Mouse (Mus musculus) regulatory T cell (primary cell): ENCODE measurements around the gene Pigf.
"Not testable (repeated sequence)": the region's sequence is repeated elsewhere in the genome, so short reads cannot be mapped to it uniquely, and the experiment has no call there.

ENCODE experiments used
- in situ Hi-C: fragments of 300-600 bp; cut with MboI, MseI; formaldehyde crosslinking; loops from one replicate; pipeline ENCODE4 v1.15.1; 2025; ENCODE audit warnings: high pct_unique_total_duplicates

Gene Pigf

DNA sequence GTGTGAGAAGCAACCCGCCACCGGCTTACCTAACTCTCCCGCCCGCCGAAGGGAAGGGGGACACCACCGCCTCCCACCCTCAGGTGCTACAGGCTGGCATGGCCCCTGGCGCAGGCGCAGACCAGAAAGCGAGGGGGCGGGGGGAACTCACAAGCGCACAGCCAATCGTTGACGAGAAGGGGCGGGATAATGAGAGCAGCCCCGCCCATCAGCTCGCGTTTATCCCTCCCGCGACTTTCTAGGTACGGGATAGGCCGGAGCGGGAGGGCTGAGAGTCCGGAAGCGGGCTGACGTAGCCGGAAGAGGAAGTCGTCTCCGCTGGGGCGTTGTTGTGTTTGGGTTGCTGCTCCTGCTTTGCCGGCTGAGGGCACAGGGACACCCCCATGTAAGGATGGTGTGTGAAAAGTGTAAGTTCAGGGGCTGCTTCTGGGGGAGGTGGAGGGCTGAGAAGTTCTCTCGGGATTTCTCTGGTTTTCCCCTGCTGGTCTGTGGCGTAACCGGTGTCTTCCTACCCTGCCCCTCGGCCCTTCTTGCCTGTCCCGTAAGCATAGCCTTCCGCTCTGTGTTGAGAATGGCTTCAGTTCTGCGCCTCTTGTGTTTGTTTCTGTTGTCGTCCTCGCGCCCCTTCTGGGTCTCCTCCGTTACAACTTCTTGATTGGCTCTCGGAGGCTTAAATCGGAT is at the start of gene Pigf, which contains the start of gene Cript:
Pigf (minus strand) TSS at position 138 of the 681 bp plus-strand sequence.
Cript (plus strand) TSS at position 282 of the 681 bp plus-strand sequence.
- in situ Hi-C loops = no loop called here

DNA sequence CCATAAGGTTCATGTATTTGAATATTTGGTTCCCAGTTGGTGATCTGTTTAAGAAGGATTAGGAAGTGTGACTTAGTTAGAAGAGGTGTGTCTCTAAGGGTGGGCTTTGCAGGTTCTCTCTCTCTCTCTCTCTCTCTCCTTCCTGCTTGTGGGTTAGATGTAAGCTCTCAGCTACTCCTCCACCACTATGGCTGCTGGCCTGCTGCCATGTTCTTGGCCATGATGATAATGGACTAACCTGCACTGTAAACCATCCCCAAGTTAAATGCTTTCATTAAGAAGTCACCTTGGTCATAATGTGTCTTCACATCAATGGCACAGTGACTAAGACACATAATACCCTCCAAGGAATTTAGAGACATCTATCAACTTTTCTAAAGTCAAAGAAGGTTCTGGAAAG is 48.3 kb upstream of the Pigf start:
- in situ Hi-C loops = no loop called here

DNA sequence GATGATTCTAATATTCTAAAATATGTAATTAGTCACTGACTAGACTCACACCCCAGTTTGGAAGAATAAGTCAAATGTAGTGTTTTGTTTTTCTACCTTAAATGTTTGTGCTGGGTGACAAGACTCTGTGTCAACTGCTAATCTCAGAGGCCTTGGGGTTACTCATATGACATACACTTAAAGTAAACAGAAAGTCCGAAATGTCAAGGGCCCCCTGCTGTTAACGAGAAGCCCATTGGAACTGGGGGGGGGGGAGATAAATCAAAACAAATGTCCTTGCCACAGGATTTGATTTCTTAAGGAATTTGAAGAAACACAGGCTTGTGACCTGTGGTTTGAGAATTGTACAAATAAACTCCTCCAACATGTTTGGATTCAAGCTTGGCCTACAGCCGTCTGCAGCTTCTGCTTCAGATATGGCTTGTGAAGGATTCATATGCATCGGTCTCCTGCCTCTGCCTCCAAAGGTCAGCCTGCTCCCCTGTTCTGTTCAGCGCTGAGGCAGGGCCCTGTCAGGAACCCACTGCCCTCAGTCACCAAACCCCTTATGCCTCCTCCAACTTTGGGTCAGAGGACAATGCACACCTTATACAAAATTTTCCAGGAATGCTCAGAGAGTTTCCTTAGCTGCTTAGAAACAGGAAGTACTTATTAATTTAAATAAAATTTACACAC is 47.7 kb upstream of the Pigf start:
- in situ Hi-C loops = no loop called here

DNA sequence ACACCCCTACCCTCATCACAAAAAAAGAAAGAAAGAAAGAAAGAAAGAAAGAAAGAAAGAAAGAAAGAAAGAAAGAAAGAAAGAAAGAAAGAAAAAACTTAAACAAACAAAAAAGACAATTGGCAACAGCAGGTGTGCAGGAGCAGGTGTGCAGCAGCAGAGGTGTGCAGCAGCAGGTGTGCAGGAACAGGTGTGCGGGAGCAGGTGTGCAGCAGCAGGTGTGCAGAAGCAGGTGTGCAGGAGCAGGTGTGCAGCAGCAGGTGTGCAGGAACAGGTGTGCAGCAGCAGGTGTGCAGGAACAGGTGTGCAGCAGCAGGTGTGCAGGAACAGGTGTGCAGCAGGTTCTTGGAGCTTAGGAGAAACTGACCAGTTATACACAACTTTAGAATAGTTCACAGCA is 47.0 kb upstream of the Pigf start:
- in situ Hi-C loops = not testable (repeated sequence)

DNA sequence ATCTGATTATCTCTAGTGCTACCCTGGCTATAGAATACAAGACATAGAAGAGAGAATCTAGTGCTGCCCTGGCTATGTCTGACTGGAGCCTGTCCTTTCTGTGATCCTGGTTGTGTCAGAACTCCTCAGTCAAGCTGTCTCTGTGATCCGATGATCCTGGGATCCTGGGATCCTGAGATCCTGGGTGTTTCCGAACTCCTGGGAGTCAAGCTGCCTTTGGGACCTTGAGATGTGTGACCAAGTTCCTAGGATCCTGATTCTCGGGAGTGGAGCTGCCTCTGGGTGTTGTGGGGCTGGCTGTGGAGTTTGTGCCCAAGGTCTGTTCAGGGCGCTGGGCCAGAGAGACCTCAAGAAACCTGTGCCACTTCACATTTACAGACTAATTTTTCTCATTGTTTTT is 43.8 kb upstream of the Pigf start:
- in situ Hi-C loops = no loop called here

DNA sequence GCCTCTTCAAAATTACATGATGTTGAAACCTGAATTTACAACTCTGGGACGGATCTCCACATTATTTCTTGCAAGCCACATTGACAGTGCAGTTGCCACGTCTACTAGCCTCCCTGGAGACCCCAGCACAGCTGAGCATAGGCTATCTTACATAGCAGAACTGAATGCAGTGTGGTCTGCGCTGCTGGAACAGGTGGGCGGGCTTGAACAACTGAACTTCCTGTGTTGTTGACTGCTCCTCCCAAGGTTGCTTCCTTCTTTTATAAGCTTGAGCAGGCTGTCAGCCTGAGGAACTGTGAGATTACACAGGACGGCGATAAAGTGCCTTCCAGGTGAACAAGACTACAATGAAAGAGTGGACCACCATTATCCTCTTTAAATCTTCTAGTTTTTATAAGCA is 38.8 kb upstream of the Pigf start:
- in situ Hi-C loops = no loop called here

DNA sequence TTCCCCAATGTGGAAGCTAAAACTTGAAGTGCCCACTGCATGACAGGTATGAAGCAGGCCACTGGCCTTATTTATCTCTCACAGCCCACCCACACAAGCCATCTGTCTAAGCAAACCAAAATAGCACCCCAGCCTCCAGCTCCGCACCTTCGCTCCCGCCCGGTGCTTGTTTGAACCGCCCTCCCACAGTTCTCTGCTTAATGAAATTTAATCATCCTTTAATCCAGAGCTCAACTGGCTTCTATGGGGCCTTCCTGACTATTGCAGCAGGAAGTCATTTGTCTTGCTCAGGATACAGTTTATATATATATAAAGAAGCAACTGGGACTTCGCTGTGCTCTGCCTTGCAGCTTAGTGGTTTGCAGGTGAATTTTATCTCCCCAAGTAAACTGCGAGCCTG is 38.3 kb upstream of the Pigf start:
- in situ Hi-C loops = no loop called here

DNA sequence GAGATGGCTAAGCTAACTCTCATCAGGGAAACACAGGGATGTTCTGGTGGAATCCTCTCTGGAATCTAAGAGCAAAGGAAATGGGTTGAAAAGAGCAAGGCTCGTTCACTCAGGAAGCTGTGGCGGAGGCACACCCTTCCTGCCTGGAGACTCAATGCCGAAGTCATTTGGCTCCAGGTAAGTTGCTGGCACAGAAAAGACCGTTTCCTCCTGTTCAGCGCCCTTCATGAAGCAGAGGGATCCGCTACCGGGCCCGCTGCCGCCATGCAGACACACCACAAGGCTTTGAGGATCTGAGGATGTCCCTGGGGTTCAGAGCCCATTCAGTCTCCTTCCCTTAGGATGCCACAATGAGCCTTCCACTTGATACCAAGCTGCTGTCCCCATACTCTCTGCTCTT is 37.4 kb upstream of the Pigf start:
- in situ Hi-C loops = no loop called here

DNA sequence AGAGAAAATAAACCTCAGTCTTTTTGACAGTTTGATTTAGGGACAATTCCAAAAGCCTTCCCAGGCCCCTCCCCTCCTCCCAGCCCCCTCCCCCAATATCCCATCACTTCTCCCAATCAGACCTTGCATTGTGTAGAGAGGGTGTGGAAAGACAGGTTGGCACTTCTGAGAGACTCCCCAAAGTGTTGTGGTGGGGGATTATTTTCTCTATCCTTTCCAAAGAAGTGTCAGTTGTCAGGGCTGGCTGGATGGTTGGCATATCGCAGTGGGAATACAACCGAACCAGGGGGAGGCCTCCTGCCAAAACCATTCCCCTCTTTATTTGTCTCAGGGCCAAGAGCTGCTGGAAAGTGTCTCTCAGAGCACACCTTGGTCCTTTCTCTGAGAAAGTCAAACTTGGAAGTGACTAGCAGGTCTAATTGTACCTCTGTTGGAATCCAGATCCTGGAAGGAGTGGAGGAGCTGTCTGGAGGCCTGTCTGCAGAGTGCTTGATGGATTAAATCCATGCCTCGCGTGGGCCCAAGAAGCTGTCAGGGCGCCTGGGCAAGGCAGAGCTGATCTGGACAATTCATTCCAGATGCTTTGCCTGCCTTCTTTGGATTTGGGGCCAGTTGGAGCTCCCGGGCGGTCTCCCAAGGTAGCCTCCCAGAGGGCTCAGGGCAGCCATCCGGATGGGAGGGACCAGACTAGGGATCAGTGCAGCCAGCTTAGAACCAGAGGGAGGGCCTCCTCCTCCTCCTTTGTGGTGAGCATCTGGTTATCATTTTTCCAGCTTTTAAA is 32.5 kb upstream of the Pigf start:
- in situ Hi-C loops = no loop called here

DNA sequence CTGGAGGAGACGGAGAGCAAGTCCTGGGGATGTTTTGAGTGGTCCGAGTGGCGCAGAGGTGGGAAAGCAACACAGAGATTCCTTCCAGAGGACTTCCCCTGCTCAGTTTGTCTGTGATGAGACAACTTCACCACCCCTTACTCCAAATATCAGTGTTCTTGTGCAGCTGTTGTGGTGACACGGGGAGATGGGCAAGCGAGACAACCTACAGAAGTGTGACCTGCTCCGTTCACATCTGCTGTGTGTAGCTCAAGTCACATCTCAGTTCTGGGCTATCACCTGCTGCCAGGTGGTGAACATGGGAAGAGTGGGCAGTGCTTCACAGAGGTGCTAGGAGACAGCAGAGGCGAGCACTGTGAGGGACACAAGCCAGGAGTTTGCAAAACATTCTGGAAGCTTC is 31.6 kb upstream of the Pigf start:
- in situ Hi-C loops = no loop called here

DNA sequence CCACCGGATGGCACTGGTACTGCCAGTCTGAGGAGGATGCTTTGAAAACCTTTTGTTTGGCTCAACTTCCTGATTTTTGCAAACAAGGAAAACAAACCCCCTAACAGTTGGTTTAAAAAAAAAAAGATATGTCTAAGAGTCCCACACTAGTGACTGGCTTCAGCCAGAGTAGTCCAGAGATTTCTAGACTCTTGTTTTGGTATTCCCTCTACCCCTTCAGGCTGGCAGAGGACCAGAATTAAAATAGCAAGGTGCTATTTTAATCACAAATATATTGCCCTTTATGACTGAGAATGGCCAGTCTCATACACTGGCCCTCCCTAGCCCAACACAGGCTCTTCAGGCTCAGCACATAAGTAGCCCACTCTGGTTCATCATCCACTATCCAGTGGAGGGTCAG is 30.5 kb upstream of the Pigf start:
- in situ Hi-C loops = no loop called here

DNA sequence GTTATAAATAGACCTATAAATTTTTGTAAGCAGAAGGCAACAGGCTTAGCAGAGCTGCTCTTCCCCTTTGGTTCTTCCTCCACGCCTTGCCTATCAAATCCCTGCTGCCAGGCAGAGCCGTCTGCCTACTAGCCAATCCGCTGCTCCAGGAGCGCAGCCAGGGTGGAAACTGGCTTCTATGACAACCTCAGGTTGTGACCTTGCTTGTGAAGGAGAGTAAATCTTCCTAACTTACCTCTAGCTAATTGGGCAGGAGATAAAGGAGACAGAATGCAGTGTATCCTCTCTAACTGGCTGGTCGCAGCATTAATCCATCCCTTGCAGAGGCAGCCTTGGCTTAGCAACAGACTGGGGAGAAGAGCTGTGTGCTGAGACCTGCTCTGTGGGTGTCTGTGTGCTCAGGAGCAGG is 29.8 kb upstream of the Pigf start:
- in situ Hi-C loops = no loop called here

DNA sequence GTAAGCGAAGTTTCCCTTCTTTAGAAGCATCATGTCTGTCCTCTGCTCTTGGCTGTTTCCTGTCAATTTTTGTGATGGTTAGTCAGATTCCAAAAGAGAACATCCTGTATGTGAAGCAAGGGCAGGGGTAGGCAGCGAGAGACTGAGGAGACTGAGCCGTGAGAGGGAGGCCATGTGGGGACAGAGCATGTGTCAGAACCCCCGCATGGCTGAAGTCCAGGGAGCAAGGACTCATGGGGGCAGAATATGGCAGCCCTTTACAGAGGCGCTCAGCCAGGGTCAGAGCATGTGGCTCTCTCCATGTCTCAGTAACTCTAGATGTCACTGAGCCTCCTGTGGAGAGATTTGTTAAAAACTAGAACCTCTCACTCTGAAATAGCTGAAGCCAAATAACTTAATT is 28.7 kb upstream of the Pigf start:
- in situ Hi-C loops = loop anchor here (5.0 kb wide), 1 partner anchor 198 kb away; no protein-coding TSS in a partner anchor

DNA sequence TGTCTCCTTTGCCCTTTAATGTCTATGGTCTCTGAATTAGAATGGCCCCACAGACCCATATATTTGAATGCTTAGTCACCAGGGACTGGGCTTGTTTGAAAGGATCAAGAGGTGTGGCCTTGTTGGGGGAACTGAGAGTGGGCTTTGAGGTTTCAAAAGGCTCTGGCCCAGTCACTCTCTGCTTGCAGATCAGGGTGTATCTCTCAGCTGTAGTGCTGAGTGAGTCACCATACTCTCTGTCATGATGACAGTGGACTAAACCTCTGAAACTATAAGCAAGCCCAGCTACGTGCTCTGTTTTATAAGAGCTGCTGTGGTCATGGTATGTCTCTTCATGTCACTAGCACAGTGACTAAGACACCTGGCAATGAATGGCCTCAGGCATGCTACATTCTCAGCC is 27.2 kb upstream of the Pigf start:
- in situ Hi-C loops = loop anchor here (5.0 kb wide), 1 partner anchor 200 kb away; no protein-coding TSS in a partner anchor

DNA sequence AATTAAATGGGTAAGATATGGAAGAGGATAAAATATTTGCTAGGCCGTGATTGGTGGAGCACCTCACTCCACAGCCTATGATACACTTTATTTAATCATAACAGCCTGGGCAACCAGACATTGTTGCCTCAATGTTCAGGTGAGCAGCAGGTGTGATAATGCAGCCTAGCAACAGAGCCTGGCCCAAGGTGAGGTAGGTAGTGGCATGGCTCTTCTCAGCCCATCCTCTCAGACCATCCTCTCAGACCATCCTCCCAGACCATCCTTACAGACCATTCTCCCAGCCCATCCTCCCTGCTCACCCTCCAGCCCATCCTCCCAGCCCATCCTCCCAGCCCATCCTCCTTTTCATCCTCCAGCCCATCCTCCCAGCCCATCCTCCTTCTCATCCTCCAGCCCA is 26.4 kb upstream of the Pigf start:
- in situ Hi-C loops = loop anchor here (5.0 kb wide), 1 partner anchor 201 kb away; no protein-coding TSS in a partner anchor

DNA sequence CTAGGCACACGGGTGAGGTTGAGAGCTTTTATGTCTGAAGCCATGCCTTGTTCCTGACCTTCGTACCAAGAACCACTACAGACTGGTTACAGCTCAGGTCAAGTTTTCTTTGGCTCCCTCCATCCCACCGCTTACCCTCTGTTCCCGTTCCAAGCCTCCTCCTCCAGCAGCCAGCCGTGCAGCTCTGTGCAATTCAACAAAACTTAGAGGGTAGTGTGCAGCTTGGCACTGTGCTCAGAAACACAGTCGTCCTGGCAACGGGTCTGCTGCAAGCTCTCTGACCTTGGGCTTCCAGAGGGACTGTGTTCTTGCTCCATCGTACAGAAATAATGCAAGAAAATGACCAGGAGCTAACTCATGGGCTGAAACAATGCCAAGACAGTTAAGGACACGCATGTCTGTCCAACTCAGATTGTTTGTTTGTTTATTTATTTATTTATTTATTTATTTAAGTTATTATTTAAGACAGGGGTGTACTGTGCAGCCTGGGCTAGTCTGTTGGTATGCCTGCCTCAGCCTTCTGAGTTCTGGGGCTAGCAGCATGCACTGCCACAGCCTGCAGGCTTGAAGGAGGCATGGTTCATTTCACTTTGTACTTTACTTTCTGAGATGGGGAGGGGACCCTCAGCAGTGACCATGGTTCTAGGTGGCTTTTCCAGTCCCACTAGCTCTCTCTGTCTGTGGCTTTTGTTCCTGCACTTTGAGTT is 25.4 kb upstream of the Pigf start:
- in situ Hi-C loops = loop anchor here (5.0 kb wide), 1 partner anchor 202 kb away; no protein-coding TSS in a partner anchor

DNA sequence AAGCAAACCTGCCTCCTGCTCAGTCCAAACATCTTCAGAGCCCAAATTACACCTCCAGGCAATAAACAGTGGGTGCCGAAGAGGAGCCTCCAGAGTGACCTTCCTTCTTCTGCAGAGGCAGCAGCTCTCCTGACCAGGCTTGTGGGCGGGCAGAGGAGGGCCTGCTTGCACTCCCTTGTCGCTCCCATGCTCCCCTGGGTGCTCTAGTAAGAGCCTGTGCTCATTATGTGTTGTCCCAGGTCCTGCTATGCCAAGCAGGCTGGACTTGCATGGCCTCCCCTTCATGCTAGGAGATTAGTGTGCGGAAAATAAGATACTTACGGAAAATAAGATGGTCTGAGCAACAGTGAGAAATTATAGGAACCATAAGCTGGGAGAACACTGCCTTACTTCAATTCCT is 24.5 kb upstream of the Pigf start:
- in situ Hi-C loops = loop anchor here (5.0 kb wide), 1 partner anchor 203 kb away; no protein-coding TSS in a partner anchor

DNA sequence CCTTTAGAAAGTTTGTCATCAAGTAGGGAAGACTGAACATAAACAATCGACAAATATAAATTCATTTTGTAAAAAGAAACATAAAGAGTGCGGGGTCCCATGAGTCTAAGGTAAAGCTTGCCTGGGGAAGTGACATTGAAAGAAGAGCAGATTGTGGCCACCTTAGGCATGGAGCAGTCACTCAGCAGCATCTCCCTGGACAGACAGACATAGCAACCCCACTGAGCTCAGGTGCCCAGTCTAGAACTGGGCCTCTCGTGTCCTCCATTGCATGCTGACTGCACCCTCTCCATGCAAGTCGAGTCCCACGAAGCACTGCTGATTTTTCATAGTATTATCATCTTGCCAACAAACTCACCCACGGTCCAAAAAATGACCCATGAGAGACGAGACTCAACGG is 19.6 kb upstream of the Pigf start:
- in situ Hi-C loops = loop anchor here (5.0 kb wide), 2 partner anchors 63 to 122 kb away; partner anchors contain the start of gene Socs5

DNA sequence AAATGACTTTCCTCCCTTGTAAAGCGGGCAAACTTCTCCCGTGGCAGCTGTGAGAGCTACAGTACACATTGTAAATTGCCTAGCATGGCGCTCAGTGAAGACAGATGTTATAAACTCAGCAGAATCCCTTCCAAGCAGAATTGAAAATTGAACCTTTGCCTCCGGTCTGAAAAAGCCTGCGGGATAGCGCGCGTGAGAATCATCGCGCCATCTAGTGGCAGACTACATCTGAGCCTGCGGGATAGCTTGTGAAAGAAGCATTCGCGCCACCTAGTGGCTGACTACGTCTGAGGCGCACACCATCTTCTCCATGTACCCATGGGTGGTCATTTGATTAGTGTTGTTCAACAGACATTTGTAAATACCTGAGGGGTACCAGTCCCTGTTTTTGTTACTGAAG is 19.2 kb upstream of the Pigf start:
- in situ Hi-C loops = loop anchor here (5.0 kb wide), 2 partner anchors 63 to 122 kb away; partner anchors contain the start of gene Socs5

DNA sequence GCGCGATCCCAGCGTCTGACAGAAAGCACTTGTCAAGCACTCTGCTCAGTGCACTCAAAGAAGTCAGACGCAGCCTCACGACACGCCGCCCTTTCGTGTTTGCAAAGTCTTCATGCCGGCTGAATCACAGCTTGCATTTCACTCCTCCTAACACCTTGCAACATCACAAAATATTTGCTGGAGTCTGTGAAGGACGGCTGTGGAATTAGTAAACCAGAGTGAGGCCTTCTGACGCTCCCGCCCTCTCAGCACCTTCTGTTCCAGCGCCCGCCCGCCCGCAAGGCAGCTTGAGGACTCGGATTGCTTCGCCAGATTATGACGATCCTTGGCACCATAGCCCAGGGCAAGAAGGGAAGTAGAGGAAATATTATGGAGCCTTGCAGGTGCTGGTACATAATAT is 16.5 kb upstream of the Pigf start:
- in situ Hi-C loops = loop anchor here (5.0 kb wide), 2 partner anchors 66 to 119 kb away; partner anchors contain the start of gene Socs5

DNA sequence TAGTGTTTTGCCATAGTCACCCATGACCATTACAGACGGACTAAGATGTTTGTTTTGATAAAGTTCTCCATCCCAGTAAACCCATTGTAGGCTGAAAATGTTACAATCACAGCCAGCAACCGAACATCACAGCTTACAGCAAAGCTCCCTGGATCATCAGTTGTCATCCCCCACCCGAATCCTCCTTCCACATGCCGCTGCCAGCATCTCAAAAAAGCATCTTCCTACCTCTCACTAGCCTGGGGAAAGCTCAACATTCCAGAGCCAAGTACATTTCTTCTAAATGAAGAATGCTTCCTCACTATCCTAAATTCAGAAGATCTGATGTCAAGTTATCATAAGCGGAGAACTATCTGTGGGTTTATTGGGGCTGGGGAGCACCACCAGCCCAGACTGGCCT is 13.3 kb upstream of the Pigf start:
- in situ Hi-C loops = no loop called here
